Mouse (Mus musculus) neural tube, embryonic 15.5 days (tissue): Measurements from ENCODE around the gene Cdk9. TPM values are rescaled to one million over a fixed set of nuclear protein-coding genes. Genes with fewer than 3 reads are reported as not detected.

Experiments
- microRNA counts: library from miRNA; unstranded; fragments of <30 nt; microRNA quantifications from one replicate; lab custom pipeline; 2016
- microRNA-seq: library from miRNA; unstranded; fragments of <30 nt; microRNA quantifications from one replicate; pipeline ENCODE4, GENCODE M21; 2017
- polyA plus RNA-seq: library from polyadenylated mRNA; unstranded; fragments of >200 nt; fragmentation: Nextera tagmentation; extraction: Ambion mirVana; gene quantifications from 2 replicates; pipeline ENCODE4 v1.2.1, GENCODE M21; 2015

The Cdk9 gene
- polyA plus RNA-seq, 1 experiment from 2014 or later, result 63.0 TPM

MicroRNA genes within 50 kb of the gene (microRNA counts, 519-probe panel; counts per million panel counts)
- microRNA mmu-miR-2861 (lab: Ali Mortazavi, UCI), result 1,258 counts per million, percentile 9 among the panel's probes with 10 or more counts

Small RNA genes within 50 kb of the gene (microRNA-seq; reads per million reads assigned to microRNA genes)
- gene Gm47291 (not detected), gene Mir2861 (not detected), gene Mir3960 (not detected), gene Mir8093 (not detected)

Other genes starting within 250 kb of the Cdk9 start
- 6.7 and 7.0 TPM in 2 replicates for gene Fam102a, start 177.7 kb downstream of the Cdk9 start, polyA plus RNA-seq
- gene Dpm2, start 142.2 kb downstream of the Cdk9 start, polyA plus RNA-seq, result 141 and 147 TPM in 2 replicates
- 16.3 and 17.8 TPM in 2 replicates for gene Pip5kl1, start 138.3 kb downstream of the Cdk9 start, polyA plus RNA-seq
- 0.59 and 0.99 TPM in 2 replicates for gene 9430097D07Rik, start 137.4 kb downstream of the Cdk9 start, polyA plus RNA-seq
- 43.9 and 44.6 TPM in 2 replicates for gene St6galnac4, start 126.0 kb downstream of the Cdk9 start, polyA plus RNA-seq
- gene St6galnac6, start 113.4 kb downstream of the Cdk9 start, polyA plus RNA-seq, result 13.5 and 14.4 TPM in 2 replicates
- gene Ak1, start 91.3 kb downstream of the Cdk9 start, polyA plus RNA-seq, result 88.5 and 103 TPM in 2 replicates
- gene Eng, start 66.5 kb downstream of the Cdk9 start, polyA plus RNA-seq, result 29.6 and 40.5 TPM in 2 replicates
- gene Fpgs, start 8.9 kb downstream of the Cdk9 start, polyA plus RNA-seq, result 19.3 and 20.6 TPM in 2 replicates
- gene Sh2d3c, start 8.0 kb upstream of the Cdk9 start, polyA plus RNA-seq, result 50.1 and 51.5 TPM in 2 replicates
- 2.9 and 3.6 TPM in 2 replicates for gene 6330409D20Rik, start 27.9 kb upstream of the Cdk9 start, polyA plus RNA-seq
- 54.4 and 60.6 TPM in 2 replicates for gene Tor2a, start 44.2 kb upstream of the Cdk9 start, polyA plus RNA-seq
- 0.50 and 0.70 TPM in 2 replicates for gene Ttc16, start 62.6 kb upstream of the Cdk9 start, polyA plus RNA-seq
- gene Ptrh1, start 62.7 kb upstream of the Cdk9 start, polyA plus RNA-seq, result 6.1 and 7.5 TPM in 2 replicates
- 1.1 and 2.1 TPM in 2 replicates for gene Cfap157, start 71.4 kb upstream of the Cdk9 start, polyA plus RNA-seq
- 276 and 315 TPM in 2 replicates for gene Stxbp1, start 134.2 kb upstream of the Cdk9 start, polyA plus RNA-seq
- 30.7 and 34.7 TPM in 2 replicates for gene Fam129b, start 163.0 kb upstream of the Cdk9 start, polyA plus RNA-seq
- 104 and 116 TPM in 2 replicates for gene Rpl12, start 248.5 kb upstream of the Cdk9 start, polyA plus RNA-seq
- gene Lrsam1, start 248.5 kb upstream of the Cdk9 start, polyA plus RNA-seq, result 22.0 and 23.5 TPM in 2 replicates